Mouse (Mus musculus): ENCODE measurements around the gene Mif4gd.

Gene Mif4gd

GRCm38 (mm10) chr11:115613138-115613945, 573 bp upstream of the Mif4gd start:
- WGBS = 2% methylated on average over 16 of the region's 16 CpGs

- under 1% methylated on average over 13 of the region's 13 CpGs for WGBS
Observed at GRCm38 (mm10) chr11:115612059-115612409, 735 bp downstream of the Mif4gd start.

- 67% methylated on average over 6 of the region's 6 CpGs for WGBS
Observed at GRCm38 (mm10) chr11:115611173-115611572, 1.6 kb downstream of the Mif4gd start.

GRCm38 (mm10) chr11:115609576-115609975, 3.2 kb downstream of the Mif4gd start:
- WGBS = 69% methylated on average over 3 of the region's 3 CpGs

- 71% methylated on average over 23 of the region's 23 CpGs for WGBS
Observed at GRCm38 (mm10) chr11:115608421-115609399, 4.1 kb downstream of the Mif4gd start.

GRCm38 (mm10) chr11:115606733-115607132, 6.0 kb downstream of the Mif4gd start:
- 93% methylated on average over 18 of the region's 18 CpGs for WGBS

GRCm38 (mm10) chr11:115604304-115604696, 8.5 kb downstream of the Mif4gd start:
- 0% methylated on average over 26 of the region's 26 CpGs for WGBS

- WGBS = under 1% methylated on average over 88 of the region's 93 CpGs
Observed at GRCm38 (mm10) chr11:115603476-115604303, 9.1 kb downstream of the Mif4gd start, which contains the start of the genes Mrps7 and Gga3. TSS of gene Mrps7 (plus strand) at chr11:115603925. TSS of gene Gga3 (minus strand) at chr11:115604051.

GRCm38 (mm10) chr11:115603128-115603475, 9.7 kb downstream of the Mif4gd start:
- WGBS = 4% methylated on average over 15 of the region's 15 CpGs

- 85% methylated on average over 4 of the region's 4 CpGs for WGBS
Observed at GRCm38 (mm10) chr11:115601174-115601573, 11.6 kb downstream of the Mif4gd start.

GRCm38 (mm10) chr11:115600743-115601142, 12.0 kb downstream of the Mif4gd start:
- 90% methylated on average over 15 of the region's 15 CpGs for WGBS

- WGBS = 39% methylated on average over 7 of the region's 7 CpGs
Observed at GRCm38 (mm10) chr11:115599722-115600121, 13.0 kb downstream of the Mif4gd start.

GRCm38 (mm10) chr11:115598309-115598708, 14.5 kb downstream of the Mif4gd start:
- 96% methylated on average over 4 of the region's 4 CpGs for WGBS

GRCm38 (mm10) chr11:115595209-115595608, 17.6 kb downstream of the Mif4gd start:
- WGBS = over 99% methylated on average over 3 of the region's 3 CpGs

- 81% methylated on average over 2 of the region's 2 CpGs for WGBS
Observed at GRCm38 (mm10) chr11:115590526-115591075, 22.2 kb downstream of the Mif4gd start.

GRCm38 (mm10) chr11:115587984-115588383, 24.8 kb downstream of the Mif4gd start:
- WGBS = 88% methylated on average over 9 of the region's 9 CpGs

- WGBS = 91% methylated on average over 9 of the region's 9 CpGs
Observed at GRCm38 (mm10) chr11:115586403-115586802, 26.4 kb downstream of the Mif4gd start.

GRCm38 (mm10) chr11:115585573-115586100, 27.1 kb downstream of the Mif4gd start:
- 80% methylated on average over 7 of the region's 7 CpGs for WGBS

- 85% methylated on average over 10 of the region's 10 CpGs for WGBS
Observed at GRCm38 (mm10) chr11:115584376-115585073, 28.2 kb downstream of the Mif4gd start.

GRCm38 (mm10) chr11:115582913-115583606, 29.7 kb downstream of the Mif4gd start:
- 64% methylated on average over 10 of the region's 10 CpGs for WGBS

Data from cerebral cortex, adult 2 months (tissue).